Mouse (Mus musculus) liver, embryonic 14.5 days (tissue): ENCODE results near the gene Nab1. TPM values are rescaled to one million over a fixed set of nuclear protein-coding genes. Genes with fewer than 3 reads are reported as not detected.

Experiments
- ATAC-seq: fragments of 200-750 bp; cut with Nextera tagmentation; 2 replicates; pipeline ENCODE4 v1.8.0; 2017; ENCODE audit warnings: moderate number of reproducible peaks, mild to moderate bottlenecking, moderate library complexity; ENCODE audit not compliant: insufficient read depth
- DNase-seq, 3 experiments: peaks; one replicate each; pipeline ENCODE4 v3.0.0-alpha.2; 2012 to 2013; ENCODE audit warnings: low read depth in 3 of 3, low spot score in 3 of 3
- H3K27ac ChIP-seq: fragments of 300-500 bp; sonication (generic); 2 replicates; pipeline ENCODE4 v1.5.1; 2014; ENCODE audit warnings: moderate library complexity, mild to moderate bottlenecking, control low read depth, inconsistent platforms
- H3K27me3 ChIP-seq: fragments of 300-500 bp; sonication (generic); 2 replicates; pipeline ENCODE4 v1.6.1; 2014; ENCODE audit warnings: mild to moderate bottlenecking, low read length, moderate library complexity; ENCODE audit not compliant: control insufficient read depth, insufficient read depth
- H3K36me3 ChIP-seq: fragments of 300-500 bp; sonication (generic); replicated peaks from 2 replicates; pipeline ENCODE4 v1.6.1; 2014; ENCODE audit warnings: low read depth; ENCODE audit not compliant: control insufficient read depth, insufficient read depth
- H3K4me1 ChIP-seq, 2 experiments: fragments of 200-500 bp in 1 of 2; fragments of 300-500 bp in 1 of 2; sonication (generic) in 1 of 2; replicated peaks; 2 replicates each; pipeline ENCODE4 v1.6.1; 2012 to 2014; ENCODE audit warnings: antibody characterized with exemption in 1 of 2, inconsistent platforms in 1 of 2, low read length in 1 of 2; ENCODE audit not compliant: control insufficient read depth in 2 of 2, insufficient read depth in 2 of 2
- H3K4me2 ChIP-seq: fragments of 300-500 bp; sonication (generic); 2 replicates; pipeline ENCODE4 v1.6.1; 2014; ENCODE audit warnings: low read depth, mild to moderate bottlenecking, control low read depth, moderate library complexity
- H3K4me3 ChIP-seq, 2 experiments: fragments of 200-500 bp in 1 of 2; fragments of 300-500 bp in 1 of 2; sonication (generic) in 1 of 2; 2 replicates each; pipeline ENCODE4 v1.5.1; 2012 to 2014; ENCODE audit warnings: low read depth in 2 of 2, low read length in 2 of 2, mild to moderate bottlenecking in 2 of 2, control low read depth in 1 of 2, inconsistent platforms in 1 of 2, moderate library complexity in 1 of 2; ENCODE audit not compliant: insufficient read depth in 1 of 2
- H3K9ac ChIP-seq: fragments of 300-500 bp; sonication (generic); replicated peaks from 2 replicates; pipeline ENCODE4 v1.6.1; 2014; ENCODE audit warnings: mild to moderate bottlenecking, control low read depth, moderate library complexity
- H3K9me3 ChIP-seq: fragments of 300-500 bp; sonication (generic); 2 replicates; pipeline ENCODE4 v1.6.1; 2016; ENCODE audit warnings: low read length, mixed read lengths; ENCODE audit not compliant: control insufficient read depth
- CTCF ChIP-seq: IDR thresholded peaks from 2 replicates; pipeline ENCODE4 v1.5.1; 2016; ENCODE audit warnings: antibody characterized with exemption, low read depth, control low read depth
- EP300 ChIP-seq: IDR thresholded peaks from 2 replicates; pipeline ENCODE4 v1.6.1; 2016; ENCODE audit warnings: antibody characterized with exemption, low read depth
- WGBS: fragments of 180-500 bp; shearing (Covaris S2); extraction: QIAGEN DNeasy Blood & Tissue Kit; methylation state at CpG from one replicate; pipeline ENCODE4 v1.1.7; 2014; ENCODE audit not compliant: insufficient replicate concordance; 5-methylcytosine and 5-hydroxymethylcytosine counted together
- polyA plus RNA-seq, 2 experiments: library from polyadenylated mRNA; depleted of rRNA in 1 of 2; stranded (reverse) in 1 of 2; unstranded in 1 of 2; fragments of >200 nt; fragmentation: Nextera tagmentation in 1 of 2; extraction: Ambion mirVana in 1 of 2; gene quantifications; 2 replicates each; pipeline versions ENCODE4 v1.2.1 to v1.2.3; 2012 to 2014

Nab1 gene
- polyA plus RNA-seq, 2 experiments: 7.3 to 9.0 TPM

GRCm38 (mm10) chr1:52422137-52422536 lies 78.3 kb downstream of the Nab1 start:
- no peak for TF ChIP-seq EP300
- TF ChIP-seq CTCF: no peak
- Histone ChIP-seq H3K4me3 (no peak overlapping the region), H3K9ac (no peak overlapping the region), H3K4me1 (no peaks in the 10 kb centered on the region), H3K27me3 (no peaks in the 10 kb centered on the region), H3K36me3 (no peaks in the 10 kb centered on the region), H3K9me3 (no peaks in the 10 kb centered on the region), H3K4me2 (no peak overlapping the region), H3K27ac (no peak overlapping the region)
- ATAC-seq (no peak), DNase-seq (no peak)
- 67% methylated on average over 3 of the region's 3 CpGs for WGBS

- H3K4me3 ChIP-seq: no peak overlapping the region
- TF ChIP-seq EP300: no peak
- no peak for TF ChIP-seq CTCF
- DNase-seq (no peak), ATAC-seq (no peak)
- H3K4me1 ChIP-seq: no peaks in the 10 kb centered on the region
- H3K27ac ChIP-seq: no peak overlapping the region
- H3K9ac ChIP-seq: no peak overlapping the region
- H3K4me2 ChIP-seq: no peak overlapping the region
- no peaks in the 10 kb centered on the region for H3K9me3 ChIP-seq
- H3K27me3 ChIP-seq: no peaks in the 10 kb centered on the region
- H3K36me3 ChIP-seq: no peaks in the 10 kb centered on the region
Measured at GRCm38 (mm10) chr1:52421623-52422022, 78.9 kb downstream of the Nab1 start.

GRCm38 (mm10) chr1:52419088-52419819 lies 81.2 kb downstream of the Nab1 start:
- Histone ChIP-seq H3K4me2 (no peak overlapping the region), H3K36me3 (no peaks in the 10 kb centered on the region), H3K9ac (no peak overlapping the region), H3K27ac (no peak overlapping the region), H3K4me3 (no peak overlapping the region), H3K4me1 (no peaks in the 10 kb centered on the region), H3K27me3 (no peaks in the 10 kb centered on the region), H3K9me3 (no peaks in the 10 kb centered on the region)
- DNase-seq: no peak
- WGBS: 72% methylated on average over 7 of the region's 7 CpGs
- TF ChIP-seq CTCF (no peak), EP300 (no peak)
- no peak for ATAC-seq

Other genes with a start within 250 kb of the Nab1 start
- gene Nemp2, start 130.0 kb upstream of the Nab1 start, polyA plus RNA-seq (2012; rRNA removed): 2.2 and 2.6 TPM in 2 replicates
- gene Nemp2, start 130.0 kb upstream of the Nab1 start, polyA plus RNA-seq (2014; fragmentation: Nextera tagmentation; extraction: Ambion mirVana): 1.6 and 1.7 TPM in 2 replicates
- 0.31 and 0.47 TPM in 2 replicates for gene Mfsd6, start 226.8 kb upstream of the Nab1 start, polyA plus RNA-seq (2012; rRNA removed)
- 0.34 and 0.52 TPM in 2 replicates for gene Mfsd6, start 226.8 kb upstream of the Nab1 start, polyA plus RNA-seq (2014; fragmentation: Nextera tagmentation; extraction: Ambion mirVana)